Mouse (Mus musculus) liver, adult 2 months (tissue): ENCODE measurements around the gene Heca.

ENCODE experiments used
- CTCF ChIP-seq: fragments of 200-500 bp; IDR thresholded peaks from 2 replicates; pipeline ENCODE4 v1.5.1; 2011; ENCODE audit warnings: low read depth, low read length, control low read depth
- POLR2A ChIP-seq: fragments of 200-500 bp; IDR thresholded peaks from 2 replicates; pipeline ENCODE4 v1.6.1; 2011; ENCODE audit warnings: low read length, control low read depth; ENCODE audit not compliant: insufficient read depth; ENCODE audit errors: extremely low read depth

GRCm38 (mm10) chr10:17946046-17946445 lies 1.8 kb downstream of the Heca start:
- TF ChIP-seq POLR2A (no peak), CTCF (no peak)
